Mouse (Mus musculus) inflammation-experienced regulatory T-cells, adult 6 months (primary cell): Measurements from ENCODE around the gene Stx3. TPM values are rescaled to one million over a fixed set of nuclear protein-coding genes. Genes with fewer than 3 reads are reported as not detected.

ENCODE experiments used
- polyA plus RNA-seq, 3 experiments: library from polyadenylated mRNA; unstranded; fragments of 100-300 nt; shearing (Covaris generic); gene quantifications; one replicate each; pipeline ENCODE4 v1.2.1; 2017

Gene Stx3
- polyA plus RNA-seq, 3 experiments from 2014 or later: 2.1 to 3.3 (median 3.2) TPM

Other genes with a start within 250 kb of the Stx3 start
- 10 to 100 TPM; 17.3 to 36.2 (median 20.1) TPM for gene Ms4a6d, start 214.6 kb downstream of the Stx3 start, polyA plus RNA-seq
- under 1 TPM in 1 of 3 experiments, not detected in 2; 0.26 TPM for gene Ms4a2, start 195.7 kb downstream of the Stx3 start, polyA plus RNA-seq
- gene Ms4a3, start 178.6 kb downstream of the Stx3 start, polyA plus RNA-seq: not detected
- not detected for gene Oosp2, start 158.8 kb downstream of the Stx3 start, polyA plus RNA-seq
- not detected for gene Oosp1, start 128.3 kb downstream of the Stx3 start, polyA plus RNA-seq
- not detected for gene Oosp3, start 122.3 kb downstream of the Stx3 start, polyA plus RNA-seq
- not detected for gene Gif, start 71.8 kb downstream of the Stx3 start, polyA plus RNA-seq
- 10 to 100 TPM; 34.9 to 46.7 (median 44.9) TPM for gene Mrpl16, start 49.0 kb downstream of the Stx3 start, polyA plus RNA-seq
- not detected for gene Olfr1417, start 19.8 kb upstream of the Stx3 start, polyA plus RNA-seq
- not detected for gene Olfr1418, start 41.7 kb upstream of the Stx3 start, polyA plus RNA-seq
- not detected for gene Olfr1419, start 55.7 kb upstream of the Stx3 start, polyA plus RNA-seq
- under 1 TPM in 1 of 3 experiments, not detected in 2; 0.31 TPM for gene Olfr1420, start 67.2 kb upstream of the Stx3 start, polyA plus RNA-seq
- 10 to 100 TPM; 15.0 to 18.6 (median 17.1) TPM for gene Patl1, start 93.0 kb upstream of the Stx3 start, polyA plus RNA-seq
- gene Osbp, start 146.5 kb upstream of the Stx3 start, polyA plus RNA-seq: 1 to 10 TPM; 7.1 to 8.4 (median 8.3) TPM
- gene Olfr1423, start 221.9 kb upstream of the Stx3 start, polyA plus RNA-seq: under 1 TPM in 1 of 3 experiments, not detected in 2; 0.16 TPM
- not detected for gene Olfr1424, start 243.3 kb upstream of the Stx3 start, polyA plus RNA-seq